Mouse (Mus musculus) liver, embryonic 15.5 days (tissue): ENCODE measurements around the gene Armc6. TPM values are rescaled to one million over a fixed set of nuclear protein-coding genes. Genes with fewer than 3 reads are reported as not detected.

Source experiments
- ATAC-seq: fragments of 200-750 bp; cut with Nextera tagmentation; 2 replicates; pipeline ENCODE4 v1.8.0; 2017; ENCODE audit warnings: moderate number of reproducible peaks, mild to moderate bottlenecking, moderate library complexity; ENCODE audit not compliant: insufficient read depth
- H3K27ac ChIP-seq: fragments of 300-500 bp; sonication (generic); replicated peaks from 2 replicates; pipeline ENCODE4 v1.5.1; 2015; ENCODE audit warnings: mild to moderate bottlenecking, inconsistent platforms
- H3K27me3 ChIP-seq: fragments of 300-500 bp; sonication (generic); 2 replicates; pipeline ENCODE4 v1.6.1; 2015; ENCODE audit warnings: mild to moderate bottlenecking, inconsistent platforms
- H3K36me3 ChIP-seq: fragments of 300-500 bp; sonication (generic); replicated peaks from 2 replicates; pipeline ENCODE4 v1.6.1; 2015; ENCODE audit warnings: moderate library complexity, mild to moderate bottlenecking, inconsistent platforms
- H3K4me1 ChIP-seq: fragments of 300-500 bp; sonication (generic); replicated peaks from 2 replicates; pipeline ENCODE4 v1.6.1; 2015; ENCODE audit warnings: inconsistent platforms
- H3K4me2 ChIP-seq: fragments of 300-500 bp; sonication (generic); 2 replicates; pipeline ENCODE4 v1.6.1; 2015; ENCODE audit warnings: moderate library complexity, mild to moderate bottlenecking, inconsistent platforms
- H3K4me3 ChIP-seq: fragments of 300-500 bp; sonication (generic); replicated peaks from 2 replicates; pipeline ENCODE4 v1.5.1; 2015; ENCODE audit warnings: mild to moderate bottlenecking, inconsistent platforms
- H3K9ac ChIP-seq: fragments of 300-500 bp; sonication (generic); 2 replicates; pipeline ENCODE4 v1.6.1; 2015; ENCODE audit warnings: moderate library complexity, mild to moderate bottlenecking, inconsistent platforms
- H3K9me3 ChIP-seq: fragments of 300-500 bp; sonication (generic); replicated peaks from 2 replicates; pipeline ENCODE4 v1.6.1; 2016; ENCODE audit warnings: inconsistent platforms
- WGBS: fragments of 180-500 bp; shearing (Covaris S2); methylation state at CpG from one replicate; pipeline ENCODE4 v1.1.7; 2015; ENCODE audit warnings: mixed read lengths; ENCODE audit not compliant: insufficient replicate concordance; 5-methylcytosine and 5-hydroxymethylcytosine counted together
- polyA plus RNA-seq: library from polyadenylated mRNA; unstranded; fragments of >200 nt; fragmentation: Nextera tagmentation; extraction: Ambion mirVana; gene quantifications from 2 replicates; pipeline ENCODE4 v1.2.1, GENCODE M21; 2015

Armc6 gene
- polyA plus RNA-seq, 1 experiment from 2014 or later, result 12.4 TPM

GRCm38 (mm10) chr8:70214411-70214810 is 19.9 kb downstream of the Armc6 start:
- Histone ChIP-seq H3K4me1 (peaks cover 47% of the 10 kb centered on the region), H3K9me3 (no peaks in the 10 kb centered on the region)
- no peak for ATAC-seq

GRCm38 (mm10) chr8:70212112-70213055 is 21.9 kb downstream of the Armc6 start, which contains the start of gene Slc25a42:
TSS of gene Slc25a42 (minus strand) at chr8:70212305.
- ATAC-seq, result peak; percentile 95
- peak within 1 kb of the TSS; percentile 99 for H3K4me2 ChIP-seq
- H3K36me3 ChIP-seq, result no peaks in the 10 kb centered on the region
- no peaks in the 10 kb centered on the region for H3K9me3 ChIP-seq
- H3K27ac ChIP-seq, result peak within 1 kb of the TSS; percentile 91
- peak within 1 kb of the TSS; percentile 85 for H3K9ac ChIP-seq
- H3K4me1 ChIP-seq, result peaks cover 54% of the 10 kb centered on the region
- H3K27me3 ChIP-seq, result no peaks in the 10 kb centered on the region
- under 1% methylated on average over 66 of the region's 66 CpGs for WGBS
- peak within 1 kb of the TSS; percentile 77 for H3K4me3 ChIP-seq

More at GRCm38 (mm10) chr8:70214411-70214810, 19.9 kb downstream of the Armc6 start:
- WGBS, result 58% methylated on average over 3 of the region's 3 CpGs
- Histone ChIP-seq H3K9ac (no peak overlapping the region), H3K27me3 (peaks cover 8% of the 10 kb centered on the region; the same call in 1 of the 2 replicates), H3K4me2 (no peak overlapping the region), H3K27ac (no peak overlapping the region), H3K36me3 (no peaks in the 10 kb centered on the region), H3K4me3 (no peak overlapping the region)

- peak overlapping the region; percentile 99 for H3K4me2 ChIP-seq
- H3K27me3 ChIP-seq, result no peaks in the 10 kb centered on the region
- no peaks in the 10 kb centered on the region for H3K9me3 ChIP-seq
- ATAC-seq, result no peak
- H3K9ac ChIP-seq, result peak overlapping the region; percentile 85
- peak overlapping the region; percentile 77 for H3K4me3 ChIP-seq
- peak overlapping the region; percentile 91 for H3K27ac ChIP-seq
- WGBS, result under 1% methylated on average over 31 of the region's 31 CpGs
- H3K4me1 ChIP-seq, result peaks cover 59% of the 10 kb centered on the region
- H3K36me3 ChIP-seq, result no peaks in the 10 kb centered on the region
Measured at GRCm38 (mm10) chr8:70211726-70212111, 22.5 kb downstream of the Armc6 start.

GRCm38 (mm10) chr8:70211275-70211674 is 23.0 kb downstream of the Armc6 start:
- H3K36me3 ChIP-seq, result no peaks in the 10 kb centered on the region
- H3K4me1 ChIP-seq, result peaks cover 59% of the 10 kb centered on the region
- no peak for ATAC-seq
- H3K4me2 ChIP-seq, result peak overlapping the region; percentile 99
- H3K4me3 ChIP-seq, result peak overlapping the region; percentile 77
- WGBS, result 39% methylated on average over 1 of the region's 1 CpGs
- no peaks in the 10 kb centered on the region for H3K27me3 ChIP-seq
- H3K9me3 ChIP-seq, result no peaks in the 10 kb centered on the region
- H3K9ac ChIP-seq, result peak overlapping the region; percentile 85
- H3K27ac ChIP-seq, result peak overlapping the region; percentile 91

- Histone ChIP-seq H3K27me3 (no peaks in the 10 kb centered on the region), H3K27ac (peak overlapping the region; percentile 24; the same call in 1 of the 2 replicates), H3K4me3 (peak overlapping the region; percentile 77), H3K4me1 (peaks cover 59% of the 10 kb centered on the region), H3K36me3 (no peaks in the 10 kb centered on the region), H3K9me3 (no peaks in the 10 kb centered on the region), H3K9ac (peak overlapping the region; percentile 5; the same call in 1 of the 2 replicates), H3K4me2 (peak overlapping the region; percentile 99)
- no peak for ATAC-seq
- 60% methylated on average over 8 of the region's 8 CpGs for WGBS
Measured at GRCm38 (mm10) chr8:70210538-70210937, 23.7 kb downstream of the Armc6 start.

- ATAC-seq, result no peak
- Histone ChIP-seq H3K9ac (no peak overlapping the region), H3K36me3 (no peaks in the 10 kb centered on the region), H3K4me3 (no peak overlapping the region), H3K4me2 (0 out of 2 replicates have a peak overlapping the region, but pooled peaks have one; percentile 27), H3K27me3 (no peaks in the 10 kb centered on the region), H3K27ac (peak overlapping the region; percentile 60), H3K4me1 (peaks cover 69% of the 10 kb centered on the region), H3K9me3 (no peaks in the 10 kb centered on the region)
- 74% methylated on average over 1 of the region's 1 CpGs for WGBS
Measured at GRCm38 (mm10) chr8:70208130-70208529, 26.1 kb downstream of the Armc6 start.

GRCm38 (mm10) chr8:70204757-70205156 is 29.5 kb downstream of the Armc6 start:
- Histone ChIP-seq H3K27me3 (no peaks in the 10 kb centered on the region), H3K4me3 (no peak overlapping the region), H3K9me3 (no peaks in the 10 kb centered on the region), H3K4me1 (peaks cover 77% of the 10 kb centered on the region), H3K27ac (no peak overlapping the region), H3K4me2 (no peak overlapping the region), H3K9ac (no peak overlapping the region), H3K36me3 (no peaks in the 10 kb centered on the region)
- ATAC-seq, result no peak
- WGBS, result 44% methylated on average over 1 of the region's 1 CpGs

GRCm38 (mm10) chr8:70203072-70203471 is 31.2 kb downstream of the Armc6 start:
- ATAC-seq, result no peak
- Histone ChIP-seq H3K9me3 (no peaks in the 10 kb centered on the region), H3K4me1 (peaks cover 78% of the 10 kb centered on the region), H3K4me3 (no peak overlapping the region), H3K36me3 (no peaks in the 10 kb centered on the region), H3K27me3 (no peaks in the 10 kb centered on the region), H3K9ac (no peak overlapping the region), H3K27ac (peak overlapping the region; percentile 88), H3K4me2 (no peak overlapping the region)
- 77% methylated on average over 4 of the region's 4 CpGs for WGBS

GRCm38 (mm10) chr8:70201417-70201816 is 32.8 kb downstream of the Armc6 start:
- WGBS, result 29% methylated on average over 3 of the region's 3 CpGs
- Histone ChIP-seq H3K27ac (peak overlapping the region; percentile 88), H3K4me3 (peak overlapping the region; percentile 19; the same call in 1 of the 2 replicates), H3K4me2 (peak overlapping the region; percentile 61), H3K36me3 (no peaks in the 10 kb centered on the region), H3K27me3 (no peaks in the 10 kb centered on the region), H3K4me1 (peaks cover 80% of the 10 kb centered on the region), H3K9me3 (no peaks in the 10 kb centered on the region), H3K9ac (peak overlapping the region; percentile 25; the same call in 1 of the 2 replicates)
- ATAC-seq, result peak; percentile 84

GRCm38 (mm10) chr8:70200098-70200681 is 34.1 kb downstream of the Armc6 start:
- H3K9me3 ChIP-seq, result no peaks in the 10 kb centered on the region
- no peaks in the 10 kb centered on the region for H3K27me3 ChIP-seq
- H3K36me3 ChIP-seq, result no peaks in the 10 kb centered on the region
- ATAC-seq, result peak; percentile 49
- no peak overlapping the region for H3K4me3 ChIP-seq
- peaks cover 85% of the 10 kb centered on the region for H3K4me1 ChIP-seq
- H3K27ac ChIP-seq, result peak overlapping the region; percentile 88
- 72% methylated on average over 5 of the region's 5 CpGs for WGBS
- H3K4me2 ChIP-seq, result 0 out of 2 replicates have a peak overlapping the region, but pooled peaks have one; percentile 61
- peak overlapping the region; percentile 25; the same call in 1 of the 2 replicates for H3K9ac ChIP-seq

GRCm38 (mm10) chr8:70197603-70198002 is 36.7 kb downstream of the Armc6 start:
- Histone ChIP-seq H3K4me1 (peaks cover 79% of the 10 kb centered on the region), H3K4me3 (no peak overlapping the region), H3K9ac (no peak overlapping the region), H3K9me3 (no peaks in the 10 kb centered on the region), H3K27me3 (no peaks in the 10 kb centered on the region), H3K27ac (no peak overlapping the region), H3K4me2 (peak overlapping the region; percentile 26; the same call in 1 of the 2 replicates), H3K36me3 (peaks cover 4% of the 10 kb centered on the region; the same call in 1 of the 2 replicates)
- 68% methylated on average over 7 of the region's 7 CpGs for WGBS
- no peak for ATAC-seq
